Mouse (Mus musculus): ENCODE results near the gene Tspan3. TPM values are rescaled to one million over a fixed set of nuclear protein-coding genes. Genes with fewer than 3 reads are reported as not detected.

Gene Tspan3
- polyA plus RNA-seq, 1 experiment: 71.2 TPM

- Histone ChIP-seq H3K27me3 (ENCODE audit: control insufficient read depth, insufficient read depth, low read length) (no peaks in the 10 kb centered on the region), H3K4me3 (ENCODE audit: control insufficient read depth, low read depth, low read length) (no peak overlapping the region), H3K36me3 (ENCODE audit: control insufficient read depth, insufficient read depth, low read length) (no peaks in the 10 kb centered on the region), H3K27ac (ENCODE audit: control insufficient read depth, insufficient read depth, low read depth, low read length) (no peak overlapping the region), H3K4me1 (ENCODE audit: control insufficient read depth, insufficient read depth, low read length) (no peaks in the 10 kb centered on the region)
- TF ChIP-seq POLR2A (IDR thresholded peaks at IDR 0.05; ENCODE audit: control insufficient read depth, low read depth, low read length): no peak
- TF ChIP-seq CTCF (IDR thresholded peaks at IDR 0.05; ENCODE audit: control insufficient read depth, insufficient read depth, insufficient replicate concordance, low read depth, low read length): 0 out of 2 replicates have a peak, but pooled peaks have one; percentile 10
Observed at GRCm38 (mm10) chr9:56179416-56180117, 14.3 kb upstream of the Tspan3 start.

- no peaks in the 10 kb centered on the region for H3K36me3 ChIP-seq (ENCODE audit: control insufficient read depth, insufficient read depth, low read length)
- no peaks in the 10 kb centered on the region for H3K4me1 ChIP-seq (ENCODE audit: control insufficient read depth, insufficient read depth, low read length)
- no peaks in the 10 kb centered on the region for H3K27me3 ChIP-seq (ENCODE audit: control insufficient read depth, insufficient read depth, low read length)
- no peak overlapping the region for H3K27ac ChIP-seq (ENCODE audit: control insufficient read depth, insufficient read depth, low read depth, low read length)
- TF ChIP-seq POLR2A (IDR thresholded peaks at IDR 0.05; ENCODE audit: control insufficient read depth, low read depth, low read length) (no peak), CTCF (IDR thresholded peaks at IDR 0.05; ENCODE audit: control insufficient read depth, insufficient read depth, insufficient replicate concordance, low read depth, low read length) (no peak)
- no peak overlapping the region for H3K4me3 ChIP-seq (ENCODE audit: control insufficient read depth, low read depth, low read length)
Observed at GRCm38 (mm10) chr9:56177354-56177753, 12.1 kb upstream of the Tspan3 start.

- no peaks in the 10 kb centered on the region for H3K4me1 ChIP-seq (ENCODE audit: control insufficient read depth, insufficient read depth, low read length)
- no peak overlapping the region for H3K27ac ChIP-seq (ENCODE audit: control insufficient read depth, insufficient read depth, low read depth, low read length)
- H3K4me3 ChIP-seq (ENCODE audit: control insufficient read depth, low read depth, low read length): no peak overlapping the region
- H3K27me3 ChIP-seq (ENCODE audit: control insufficient read depth, insufficient read depth, low read length): no peaks in the 10 kb centered on the region
- TF ChIP-seq POLR2A (IDR thresholded peaks at IDR 0.05; ENCODE audit: control insufficient read depth, low read depth, low read length) (no peak), CTCF (IDR thresholded peaks at IDR 0.05; ENCODE audit: control insufficient read depth, insufficient read depth, insufficient replicate concordance, low read depth, low read length) (no peak)
- no peaks in the 10 kb centered on the region for H3K36me3 ChIP-seq (ENCODE audit: control insufficient read depth, insufficient read depth, low read length)
Observed at GRCm38 (mm10) chr9:56175316-56175715, 10.0 kb upstream of the Tspan3 start.

GRCm38 (mm10) chr9:56167690-56168089 is 2.4 kb upstream of the Tspan3 start:
- Histone ChIP-seq H3K27me3 (ENCODE audit: control insufficient read depth, insufficient read depth, low read length) (no peaks in the 10 kb centered on the region), H3K4me3 (ENCODE audit: control insufficient read depth, low read depth, low read length) (no peak overlapping the region), H3K4me1 (ENCODE audit: control insufficient read depth, insufficient read depth, low read length) (no peaks in the 10 kb centered on the region), H3K36me3 (ENCODE audit: control insufficient read depth, insufficient read depth, low read length) (no peaks in the 10 kb centered on the region), H3K27ac (ENCODE audit: control insufficient read depth, insufficient read depth, low read depth, low read length) (no peak overlapping the region)
- TF ChIP-seq CTCF (IDR thresholded peaks at IDR 0.05; ENCODE audit: control insufficient read depth, insufficient read depth, insufficient replicate concordance, low read depth, low read length) (no peak), POLR2A (IDR thresholded peaks at IDR 0.05; ENCODE audit: control insufficient read depth, low read depth, low read length) (no peak)

- H3K27ac ChIP-seq (ENCODE audit: control insufficient read depth, insufficient read depth, low read depth, low read length): no peak overlapping the region
- no peaks in the 10 kb centered on the region for H3K36me3 ChIP-seq (ENCODE audit: control insufficient read depth, insufficient read depth, low read length)
- TF ChIP-seq POLR2A (IDR thresholded peaks at IDR 0.05; ENCODE audit: control insufficient read depth, low read depth, low read length) (no peak), CTCF (IDR thresholded peaks at IDR 0.05; ENCODE audit: control insufficient read depth, insufficient read depth, insufficient replicate concordance, low read depth, low read length) (no peak)
- no peak overlapping the region for H3K4me3 ChIP-seq (ENCODE audit: control insufficient read depth, low read depth, low read length)
- no peaks in the 10 kb centered on the region for H3K4me1 ChIP-seq (ENCODE audit: control insufficient read depth, insufficient read depth, low read length)
- H3K27me3 ChIP-seq (ENCODE audit: control insufficient read depth, insufficient read depth, low read length): no peaks in the 10 kb centered on the region
Observed at GRCm38 (mm10) chr9:56166161-56166560, 884 bp upstream of the Tspan3 start.

- Histone ChIP-seq H3K27ac (ENCODE audit: control insufficient read depth, insufficient read depth, low read depth, low read length) (peak overlapping the region; percentile 92), H3K36me3 (ENCODE audit: control insufficient read depth, insufficient read depth, low read length) (no peaks in the 10 kb centered on the region), H3K4me1 (ENCODE audit: control insufficient read depth, insufficient read depth, low read length) (peaks cover 2% of the 10 kb centered on the region; the same call in 1 of the 2 replicates), H3K4me3 (ENCODE audit: control insufficient read depth, low read depth, low read length) (peak overlapping the region; percentile 94), H3K27me3 (ENCODE audit: control insufficient read depth, insufficient read depth, low read length) (no peaks in the 10 kb centered on the region)
- TF ChIP-seq CTCF (IDR thresholded peaks at IDR 0.05; ENCODE audit: control insufficient read depth, insufficient read depth, insufficient replicate concordance, low read depth, low read length) (no peak), POLR2A (IDR thresholded peaks at IDR 0.05; ENCODE audit: control insufficient read depth, low read depth, low read length) (peak; percentile 71)
Observed at GRCm38 (mm10) chr9:56160341-56161141, 4.7 kb downstream of the Tspan3 start.

- Histone ChIP-seq H3K27me3 (ENCODE audit: control insufficient read depth, insufficient read depth, low read length) (no peaks in the 10 kb centered on the region), H3K27ac (ENCODE audit: control insufficient read depth, insufficient read depth, low read depth, low read length) (no peak overlapping the region), H3K4me1 (ENCODE audit: control insufficient read depth, insufficient read depth, low read length) (peaks cover 2% of the 10 kb centered on the region; the same call in 1 of the 2 replicates), H3K4me3 (ENCODE audit: control insufficient read depth, low read depth, low read length) (peak overlapping the region; percentile 43; the same call in 1 of the 2 replicates), H3K36me3 (ENCODE audit: control insufficient read depth, insufficient read depth, low read length) (no peaks in the 10 kb centered on the region)
- no peak for TF ChIP-seq POLR2A (IDR thresholded peaks at IDR 0.05; ENCODE audit: control insufficient read depth, low read depth, low read length)
- TF ChIP-seq CTCF (IDR thresholded peaks at IDR 0.05; ENCODE audit: control insufficient read depth, insufficient read depth, insufficient replicate concordance, low read depth, low read length): no peak
Observed at GRCm38 (mm10) chr9:56159456-56159855, 5.8 kb downstream of the Tspan3 start.

All from testis, adult 2 months (tissue).